Mouse (Mus musculus): ENCODE data around the gene Mapkbp1.

DNA sequence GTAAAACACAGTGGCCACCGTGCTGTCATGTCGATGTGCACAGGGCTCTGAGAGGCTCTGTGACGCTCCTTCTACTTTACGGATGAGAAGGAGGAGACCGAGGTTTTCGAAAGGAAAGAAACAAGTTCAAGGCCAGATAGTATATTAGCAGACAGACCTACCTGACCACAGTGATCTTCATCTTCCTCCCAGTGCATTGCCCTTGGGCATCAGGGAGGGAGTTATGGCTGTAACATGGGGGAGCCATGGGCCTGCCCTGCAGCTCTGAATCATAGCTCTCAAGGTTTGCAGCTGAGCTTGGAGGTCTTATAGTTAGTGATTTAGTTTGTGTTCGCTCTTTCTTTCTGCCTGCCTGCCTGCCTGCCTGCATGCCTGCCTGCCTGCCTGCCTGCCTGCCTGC, 34.2 kb downstream of the Mapkbp1 start:
- TF ChIP-seq CTCF (IDR thresholded peaks at IDR 0.05; ENCODE audit: low read depth): no peak
- no peak for TF ChIP-seq EP300 (optimal IDR thresholded peaks at IDR 0.05)

Measured in stomach, postnatal 0 days (tissue).